Mouse (Mus musculus) embryonic facial prominence, embryonic 12.5 days (tissue): Measurements from ENCODE around the gene St3gal2. TPM values are rescaled to one million over a fixed set of nuclear protein-coding genes. Genes with fewer than 3 reads are reported as not detected.
"Not testable (repeated sequence)": the region's sequence is repeated elsewhere in the genome, so short reads cannot be mapped to it uniquely, and the experiment has no call there.

Experiments
- ATAC-seq: fragments of 200-750 bp; cut with Nextera tagmentation; 2 replicates; pipeline ENCODE4 v1.8.0; 2017; ENCODE audit not compliant: insufficient number of reproducible peaks, insufficient read depth, low FRiP score, low TSS enrichment
- H3K27ac ChIP-seq: fragments of 300-500 bp; sonication (generic); 2 replicates; pipeline ENCODE4 v1.5.1; 2016; ENCODE audit warnings: mild to moderate bottlenecking
- H3K27me3 ChIP-seq: fragments of 300-500 bp; sonication (generic); 2 replicates; pipeline ENCODE4 v1.6.1; 2016; ENCODE audit warnings: mild to moderate bottlenecking, moderate library complexity
- H3K36me3 ChIP-seq: fragments of 300-500 bp; sonication (generic); 2 replicates; pipeline ENCODE4 v1.6.1; 2016; ENCODE audit warnings: mild to moderate bottlenecking
- H3K4me1 ChIP-seq: fragments of 300-500 bp; sonication (generic); 2 replicates; pipeline ENCODE4 v1.6.1; 2016
- H3K4me2 ChIP-seq: fragments of 300-500 bp; sonication (generic); replicated peaks from 2 replicates; pipeline ENCODE4 v1.6.1; 2016; ENCODE audit warnings: mild to moderate bottlenecking, moderate library complexity
- H3K4me3 ChIP-seq: fragments of 300-500 bp; sonication (generic); 2 replicates; pipeline ENCODE4 v1.5.1; 2016; ENCODE audit warnings: mild to moderate bottlenecking
- H3K9ac ChIP-seq: fragments of 300-500 bp; sonication (generic); 2 replicates; pipeline ENCODE4 v1.6.1; 2016; ENCODE audit warnings: mild to moderate bottlenecking, moderate library complexity
- H3K9me3 ChIP-seq: fragments of 300-500 bp; sonication (generic); 2 replicates; pipeline ENCODE4 v1.6.1; 2016; ENCODE audit warnings: mild to moderate bottlenecking, moderate library complexity
- WGBS: fragments of 180-500 bp; shearing (Covaris S2); methylation state at CpG from one replicate; pipeline ENCODE4 v1.1.7; 2016; 5-methylcytosine and 5-hydroxymethylcytosine counted together
- microRNA-seq: library from miRNA; unstranded; fragments of <30 nt; microRNA quantifications from one replicate; pipeline ENCODE4, GENCODE M21; 2017
- polyA plus RNA-seq: library from polyadenylated mRNA; unstranded; fragments of >200 nt; fragmentation: Nextera tagmentation; extraction: Ambion mirVana; gene quantifications from 2 replicates; pipeline ENCODE4 v1.2.1, GENCODE M21; 2016

St3gal2 gene
- polyA plus RNA-seq, 1 experiment from 2014 or later: 45.5 TPM

DNA sequence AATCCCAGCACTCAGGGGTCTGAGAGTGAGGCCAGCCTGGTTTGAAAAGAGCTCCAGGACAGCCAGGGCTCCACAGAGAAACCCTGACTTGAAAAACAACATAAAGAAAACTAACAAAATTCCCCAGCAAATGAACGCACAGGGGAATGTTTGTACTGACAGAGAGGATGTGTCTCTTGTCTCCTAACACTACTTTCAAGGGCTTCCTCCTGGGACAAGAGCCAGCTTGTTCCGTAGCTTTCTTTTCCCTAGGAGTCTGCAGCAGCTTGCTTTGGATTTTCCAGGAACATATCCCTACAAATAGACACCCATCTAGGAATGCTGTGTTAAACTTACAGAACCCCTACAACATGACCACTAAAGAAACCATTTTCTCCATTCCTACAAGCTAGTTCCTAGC is 58.3 kb downstream of the St3gal2 start:
- ATAC-seq, H3K4me1 ChIP-seq: not testable (repeated sequence)
- WGBS: 88% methylated on average over 2 of the region's 2 CpGs

DNA sequence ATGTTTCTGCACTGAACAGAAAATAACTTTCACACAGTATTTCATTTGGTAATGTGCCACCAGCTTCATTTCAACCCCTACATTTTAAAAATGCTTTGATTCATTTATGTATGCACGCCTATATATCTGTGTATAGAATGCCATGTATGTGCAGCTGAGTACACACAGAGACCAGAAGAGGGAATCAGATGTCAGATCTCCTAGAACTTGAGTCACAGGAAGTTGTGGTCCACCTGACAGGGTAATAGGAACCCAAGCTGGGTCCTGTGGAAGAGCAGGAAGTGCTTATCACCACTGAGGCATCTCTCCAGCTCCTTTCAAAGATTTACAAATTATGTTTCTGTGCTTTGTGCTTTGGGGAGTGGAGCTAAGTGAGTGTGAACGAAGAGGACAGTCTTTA is 61.6 kb downstream of the St3gal2 start:
- Histone ChIP-seq H3K9ac (no peak overlapping the region), H3K9me3 (no peaks in the 10 kb centered on the region), H3K36me3 (peaks cover 69% of the 10 kb centered on the region), H3K27me3 (no peaks in the 10 kb centered on the region), H3K4me2 (no peak overlapping the region), H3K27ac (no peak overlapping the region), H3K4me1 (no peaks in the 10 kb centered on the region), H3K4me3 (no peak overlapping the region)
- no peak for ATAC-seq
- 91% methylated on average over 2 of the region's 2 CpGs for WGBS

More for the DNA sequence above, 58.3 kb downstream of the St3gal2 start:
- H3K4me3 ChIP-seq, H3K27ac ChIP-seq, H3K27me3 ChIP-seq, H3K9ac ChIP-seq, H3K4me2 ChIP-seq, H3K9me3 ChIP-seq: not testable (repeated sequence)
- H3K36me3 ChIP-seq: peaks cover 64% of the 10 kb centered on the region

DNA sequence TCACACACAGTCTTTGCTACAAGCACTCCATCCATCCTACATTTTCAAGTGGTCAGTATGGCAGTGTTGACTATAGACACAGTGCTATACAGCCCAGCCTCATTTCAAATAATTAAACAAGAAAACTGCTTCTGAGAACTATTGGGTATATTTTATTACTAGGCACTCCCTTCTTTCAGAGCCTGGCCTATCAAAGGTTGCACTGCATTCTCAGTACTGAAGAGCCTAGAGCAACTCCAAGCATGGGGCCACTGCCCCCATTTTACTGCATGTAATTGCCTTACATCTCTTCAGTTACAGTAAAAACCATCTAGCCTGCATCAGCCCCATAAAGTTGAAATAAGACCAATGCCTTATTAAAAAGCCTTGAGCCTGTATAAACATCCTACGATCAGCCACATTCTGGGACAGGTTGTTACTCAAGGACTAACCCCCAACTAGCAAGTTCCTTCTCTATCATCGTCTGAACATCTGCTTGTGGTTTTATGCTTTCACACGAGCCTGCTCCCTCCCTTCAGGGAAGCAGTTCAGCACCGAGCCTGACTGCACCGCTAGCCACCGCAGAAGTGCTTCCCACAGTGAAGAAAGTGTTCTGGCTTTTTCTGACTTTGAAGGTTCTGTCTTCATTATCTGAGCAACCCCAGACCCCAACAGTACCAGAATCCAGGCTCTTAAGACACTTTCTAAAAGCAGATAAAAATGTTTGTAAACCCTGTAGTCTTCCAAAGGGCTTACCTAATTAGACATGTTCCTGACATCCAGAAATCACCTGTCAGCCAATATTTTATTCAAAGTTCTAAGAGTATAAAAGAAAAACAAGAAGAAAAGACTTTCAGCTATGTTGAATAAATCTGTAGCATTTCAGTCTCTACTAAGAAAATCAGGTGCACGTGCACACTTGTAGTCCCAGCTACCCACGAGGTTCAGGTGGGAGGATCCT is 68.4 kb downstream of the St3gal2 start:
- no peak overlapping the region for H3K9ac ChIP-seq
- no peak for ATAC-seq
- peaks cover 86% of the 10 kb centered on the region for H3K36me3 ChIP-seq
- no peaks in the 10 kb centered on the region for H3K4me1 ChIP-seq
- no peak overlapping the region for H3K4me3 ChIP-seq
- WGBS: 89% methylated on average over 8 of the region's 8 CpGs
- no peaks in the 10 kb centered on the region for H3K27me3 ChIP-seq
- H3K9me3 ChIP-seq: no peaks in the 10 kb centered on the region
- H3K27ac ChIP-seq: no peak overlapping the region
- no peak overlapping the region for H3K4me2 ChIP-seq

DNA sequence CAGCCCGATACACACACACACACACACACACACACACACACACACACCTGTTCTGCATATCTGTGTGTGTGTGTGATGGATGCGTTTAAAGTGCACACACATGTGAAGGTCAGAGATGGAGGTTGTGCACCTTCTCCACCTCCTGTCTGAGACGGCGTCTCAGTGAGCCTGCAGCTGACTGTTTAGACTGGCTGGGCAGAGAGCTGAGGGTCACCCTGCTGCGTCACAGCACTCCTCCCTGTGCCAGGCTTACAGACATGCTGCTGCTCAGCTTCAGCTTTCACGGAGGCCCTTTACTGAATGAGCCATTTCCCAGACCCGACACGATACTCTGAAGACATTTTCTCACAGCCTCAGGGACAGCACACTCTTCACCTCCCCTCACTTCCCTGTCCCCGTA is 70.3 kb downstream of the St3gal2 start:
- Histone ChIP-seq H3K9ac (no peak overlapping the region), H3K4me3 (no peak overlapping the region), H3K4me2 (no peak overlapping the region), H3K4me1 (no peaks in the 10 kb centered on the region), H3K36me3 (peaks cover 77% of the 10 kb centered on the region), H3K27ac (no peak overlapping the region), H3K9me3 (no peaks in the 10 kb centered on the region), H3K27me3 (no peaks in the 10 kb centered on the region)
- no peak for ATAC-seq
- WGBS: 86% methylated on average over 9 of the region's 9 CpGs

DNA sequence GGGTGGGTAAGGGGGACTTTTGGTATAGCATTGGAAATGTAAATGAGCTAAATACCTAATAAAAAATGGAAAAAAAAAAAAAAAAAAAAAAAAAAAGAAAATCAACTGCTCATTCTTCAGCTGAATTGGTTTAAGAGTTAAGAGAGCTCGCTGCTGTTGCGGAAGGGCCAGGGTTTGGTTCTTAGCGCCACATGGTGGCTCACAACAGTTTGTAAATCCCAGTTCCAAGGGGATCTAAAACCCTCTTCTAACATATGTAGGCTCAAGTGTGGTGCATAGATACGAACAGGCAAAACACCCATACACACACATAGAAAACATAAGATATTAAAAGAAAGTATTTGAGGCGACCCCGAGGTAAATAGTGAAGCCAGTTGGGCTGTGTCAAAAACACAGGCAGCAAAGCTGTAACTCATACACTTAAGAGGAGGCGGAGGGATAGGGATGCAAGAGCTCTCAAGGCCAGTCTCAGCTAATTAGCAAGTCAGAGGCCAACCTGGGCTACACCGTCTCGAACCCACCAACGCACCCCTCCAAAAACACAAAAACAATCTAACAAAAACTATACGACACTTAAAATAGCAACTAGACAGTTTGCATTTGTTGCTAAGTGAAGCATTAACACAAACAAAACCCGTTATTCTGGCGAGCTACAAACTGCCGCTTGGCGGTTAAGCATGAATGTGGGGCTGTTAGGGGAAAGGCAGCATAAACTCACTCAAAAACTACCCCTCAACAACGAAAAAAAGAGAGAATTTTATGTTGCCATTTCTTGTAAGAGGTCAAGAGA is 77.1 kb downstream of the St3gal2 start:
- no peak for ATAC-seq
- Histone ChIP-seq H3K27ac (peak overlapping the region; percentile 79; the same call in 1 of the 2 replicates), H3K27me3 (no peaks in the 10 kb centered on the region), H3K4me2 (peak overlapping the region; percentile 83), H3K4me1 (peaks cover 5% of the 10 kb centered on the region), H3K36me3 (peaks cover 20% of the 10 kb centered on the region), H3K9ac (peak overlapping the region; percentile 70), H3K9me3 (no peaks in the 10 kb centered on the region), H3K4me3 (peak overlapping the region; percentile 76)
- 34% methylated on average over 16 of the region's 16 CpGs for WGBS

DNA sequence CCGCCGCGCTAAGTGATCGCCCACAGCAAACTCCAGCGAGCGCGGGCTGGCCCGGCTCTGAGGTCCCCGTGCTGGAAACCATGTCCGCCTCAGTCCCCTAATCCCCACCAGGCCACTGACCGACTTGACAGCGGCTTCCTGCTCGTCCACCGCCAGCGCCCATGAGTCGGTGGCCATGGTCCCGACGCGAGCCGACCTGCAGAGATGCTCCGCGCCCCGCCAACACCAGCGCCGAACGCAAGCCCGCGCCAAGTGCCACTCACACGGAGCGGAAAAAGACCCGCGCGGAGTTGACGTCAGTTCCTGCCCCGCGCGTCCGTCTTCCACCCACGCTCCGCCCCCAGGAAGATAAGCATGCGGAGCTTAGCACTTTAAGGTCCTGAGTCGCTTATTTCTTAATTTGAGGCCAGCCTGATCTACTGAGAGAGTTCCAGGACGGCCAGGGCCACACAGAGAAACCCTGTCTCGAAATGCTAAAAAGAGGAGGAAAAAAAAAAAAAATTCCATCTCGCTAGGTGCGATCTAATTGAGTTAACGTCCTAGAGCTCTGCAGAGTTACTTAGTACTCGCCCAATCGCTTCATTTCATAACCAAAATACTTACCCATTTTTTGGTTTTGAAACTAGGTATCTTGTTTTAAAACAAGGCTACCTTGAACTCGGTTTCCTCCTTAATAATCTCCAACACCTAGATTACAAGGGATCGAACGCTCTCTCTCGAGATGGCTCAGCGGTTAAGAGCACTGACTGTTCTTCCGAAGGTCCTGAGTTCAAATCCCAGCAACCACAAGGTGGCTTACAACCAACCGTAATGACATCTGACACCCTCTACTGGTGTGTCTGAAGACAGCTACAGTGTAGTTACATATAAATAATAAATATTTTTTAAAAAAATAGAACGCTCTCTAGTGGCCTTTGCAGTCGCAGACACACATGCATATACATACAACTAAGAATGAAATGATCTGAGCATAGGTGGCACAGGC is 78.1 kb downstream of the St3gal2 start, which contains the start of gene Ddx19a:
Gene Ddx19a, minus strand, starts transcription at position 254 of the 985 bp plus-strand sequence.
- Histone ChIP-seq H3K27ac (peak within 1 kb of the TSS; percentile 79), H3K9me3 (no peaks in the 10 kb centered on the region), H3K4me1 (peaks cover 5% of the 10 kb centered on the region), H3K4me3 (peak within 1 kb of the TSS; percentile 76), H3K36me3 (peaks cover 10% of the 10 kb centered on the region), H3K4me2 (peak within 1 kb of the TSS; percentile 83), H3K9ac (peak within 1 kb of the TSS; percentile 70), H3K27me3 (no peaks in the 10 kb centered on the region)
- ATAC-seq: peak; percentile 93
- WGBS: 4% methylated on average over 58 of the region's 58 CpGs

DNA sequence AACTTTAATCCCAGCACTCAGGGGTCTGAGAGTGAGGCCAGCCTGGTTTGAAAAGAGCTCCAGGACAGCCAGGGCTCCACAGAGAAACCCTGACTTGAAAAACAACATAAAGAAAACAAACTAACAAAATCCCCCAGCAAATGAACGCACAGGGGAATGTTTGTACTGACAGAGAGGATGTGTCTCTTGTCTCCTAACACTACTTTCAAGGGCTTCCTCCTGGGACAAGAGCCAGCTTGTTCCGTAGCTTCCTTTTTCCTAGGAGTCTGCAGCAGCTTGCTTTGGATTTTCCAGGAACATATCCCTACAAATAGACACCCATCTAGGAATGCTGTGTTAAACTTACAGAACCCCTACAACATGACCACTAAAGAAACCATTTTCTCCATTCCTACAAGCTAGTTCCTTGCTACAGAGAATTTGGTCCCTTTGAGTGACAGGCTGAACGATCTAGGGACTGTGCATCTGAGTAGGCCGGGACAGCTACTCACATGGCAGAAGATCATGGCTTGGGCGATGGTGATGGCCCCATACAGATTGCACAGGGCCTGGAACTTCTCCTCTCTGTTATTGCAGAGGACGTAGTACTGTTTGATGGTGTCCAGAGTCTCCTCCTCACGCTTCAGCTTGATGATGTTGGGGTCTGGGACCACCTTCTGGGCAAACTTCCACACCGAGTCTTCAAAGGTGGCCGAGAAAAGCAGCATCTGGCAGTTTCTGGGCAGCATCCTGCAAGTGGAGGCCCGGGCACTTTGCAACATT is 90.7 kb downstream of the St3gal2 start:
- H3K4me3 ChIP-seq, H3K27ac ChIP-seq, ATAC-seq, H3K4me2 ChIP-seq, H3K27me3 ChIP-seq, H3K9ac ChIP-seq, H3K4me1 ChIP-seq, H3K9me3 ChIP-seq: not testable (repeated sequence)
- peaks cover 32% of the 10 kb centered on the region for H3K36me3 ChIP-seq
- 82% methylated on average over 9 of the region's 10 CpGs for WGBS

Small RNAs within 50 kb of the gene (microRNA-seq; reads per million reads assigned to microRNA genes)
- gene Mir3473d: 0.54 reads per million

Other genes with a start within 250 kb of the St3gal2 start
- 10.9 and 17.4 TPM in 2 replicates for gene Mtss1l, start 198.4 kb upstream of the St3gal2 start, polyA plus RNA-seq
- gene Il34, start 114.0 kb upstream of the St3gal2 start, polyA plus RNA-seq: 0.46 and 0.83 TPM in 2 replicates
- 85.5 and 87.8 TPM in 2 replicates for gene Cog4, start 73.3 kb upstream of the St3gal2 start, polyA plus RNA-seq
- gene Sf3b3, start 73.1 kb upstream of the St3gal2 start, polyA plus RNA-seq: 193 and 196 TPM in 2 replicates
- gene Fuk, start 17.4 kb upstream of the St3gal2 start, polyA plus RNA-seq: 16.8 and 17.0 TPM in 2 replicates
- gene Ddx19a, start 77.9 kb downstream of the St3gal2 start, polyA plus RNA-seq: 14.1 and 16.8 TPM in 2 replicates
- 5.5 and 5.6 TPM in 2 replicates for gene Ddx19b, start 111.8 kb downstream of the St3gal2 start, polyA plus RNA-seq
- gene Aars, start 113.2 kb downstream of the St3gal2 start, polyA plus RNA-seq: 69.9 and 71.9 TPM in 2 replicates
- 26.0 and 26.9 TPM in 2 replicates for gene Exosc6, start 136.4 kb downstream of the St3gal2 start, polyA plus RNA-seq
- 1.6 and 2.3 TPM in 2 replicates for gene Clec18a, start 172.5 kb downstream of the St3gal2 start, polyA plus RNA-seq
- gene Pdpr, start 174.7 kb downstream of the St3gal2 start, polyA plus RNA-seq: 12.8 and 14.3 TPM in 2 replicates